Mouse (Mus musculus): ENCODE results near the gene Ces1d.

The Ces1d gene

GRCm38 (mm10) chr8:93140696-93141095 is 56.9 kb downstream of the Ces1d start:
- peak; percentile 42 for DNase-seq (ENCODE audit: low read depth)

DNA sequence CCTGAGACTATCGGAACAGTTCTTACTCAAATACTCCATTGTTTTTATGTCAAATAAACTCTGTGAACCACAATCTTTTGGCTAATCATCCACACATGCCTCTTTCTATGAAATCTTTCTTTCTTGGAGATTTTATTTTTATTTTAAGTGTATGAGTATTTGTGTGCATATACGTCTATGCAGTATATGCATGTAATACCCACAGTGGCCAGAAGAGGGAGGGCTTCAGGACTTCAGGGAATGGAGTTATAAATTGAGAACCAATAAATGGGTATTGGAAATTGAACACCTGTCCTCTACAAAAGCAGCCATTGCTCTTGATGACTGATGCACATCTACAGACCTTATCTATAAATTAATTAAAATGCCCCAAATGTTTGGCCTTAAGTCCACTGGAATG is 65.4 kb downstream of the Ces1d start:
- DNase-seq (ENCODE audit: low read depth) = peak; percentile 3

DNA sequence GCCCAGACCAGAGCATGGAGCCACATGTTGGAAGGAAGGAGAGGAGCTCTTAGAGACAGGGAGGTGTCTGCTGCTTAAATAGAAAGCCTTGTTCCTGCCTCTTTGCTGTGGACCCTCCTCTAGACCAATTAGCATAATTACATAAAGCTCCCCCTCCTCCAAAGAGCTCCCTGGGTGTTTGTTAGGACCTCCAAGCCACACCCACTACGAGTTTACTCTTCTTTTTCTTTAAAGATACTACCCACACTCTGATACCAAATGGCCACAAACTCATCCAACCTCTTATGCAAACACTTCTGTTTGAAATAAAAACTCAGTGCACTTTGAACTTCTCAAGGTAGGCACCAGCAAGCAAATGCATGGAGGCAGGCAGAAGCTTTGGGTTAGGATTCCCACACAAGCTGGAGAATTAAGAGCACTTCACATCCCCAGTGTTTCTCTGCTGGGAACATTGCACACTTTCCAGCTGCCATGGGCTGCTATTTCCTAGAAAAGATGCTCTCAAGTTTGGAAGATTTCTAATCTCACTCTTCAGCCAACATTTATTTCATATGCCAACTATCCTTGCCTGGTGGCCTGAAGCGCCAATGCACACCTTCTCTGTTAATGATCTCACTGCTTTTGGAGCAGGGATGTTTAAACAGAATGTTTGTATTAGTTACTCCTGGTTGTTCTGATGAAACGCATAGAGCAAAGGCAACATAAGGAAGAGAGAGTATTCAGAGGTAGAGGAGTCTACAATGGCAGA is 66.2 kb downstream of the Ces1d start, which contains the start of gene Ces1c:
Gene Ces1c (minus strand): TSS at position 51 of the 748 bp plus-strand sequence.
- no peak for DNase-seq (ENCODE audit: low read depth)

- no peak for DNase-seq (ENCODE audit: low read depth)
These were observed 71.2 kb downstream of the Ces1d start for GRCm38 (mm10) chr8:93126476-93126875.

- no peak for DNase-seq (ENCODE audit: low read depth)
These were observed 75.6 kb downstream of the Ces1d start for GRCm38 (mm10) chr8:93122005-93122404.
